Mouse (Mus musculus) testis, adult 2 months (tissue): Measurements from ENCODE around the gene Samd7.

Source experiments
- CTCF ChIP-seq: fragments of 200-500 bp; IDR thresholded peaks from 2 replicates; pipeline ENCODE4 v1.5.1; 2012; ENCODE audit warnings: low read depth, mild to moderate bottlenecking, inconsistent platforms, low read length, moderate library complexity; ENCODE audit not compliant: control insufficient read depth, insufficient read depth, insufficient replicate concordance
- POLR2A ChIP-seq: fragments of 200-500 bp; IDR thresholded peaks from 2 replicates; pipeline ENCODE4 v1.6.1; 2012; ENCODE audit warnings: low read depth, mild to moderate bottlenecking, inconsistent platforms, low read length, moderate library complexity; ENCODE audit not compliant: control insufficient read depth

DNA sequence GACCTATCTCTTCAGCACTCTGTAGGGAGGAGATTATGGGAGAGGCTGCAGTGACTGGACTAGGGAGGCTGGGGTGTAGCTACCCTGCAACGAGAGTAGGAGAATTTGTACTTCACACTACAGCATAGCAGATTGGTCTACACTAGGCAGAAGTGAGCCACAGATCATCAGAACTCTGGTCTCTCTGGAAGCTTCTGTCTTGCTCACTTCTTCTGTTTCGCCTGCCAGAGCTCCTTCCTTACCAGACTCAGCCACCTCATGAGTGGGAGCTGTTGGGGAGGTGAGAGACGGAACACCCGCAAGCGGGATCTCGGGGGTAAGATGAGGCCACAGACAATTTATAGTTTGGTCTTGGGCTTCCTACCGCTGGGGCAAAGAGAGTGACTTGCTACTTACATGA, 3.2 kb upstream of the Samd7 start:
- no peak for TF ChIP-seq CTCF
- TF ChIP-seq POLR2A = no peak
